Mouse (Mus musculus) forebrain, postnatal 0 days (tissue): Measurements from ENCODE around the gene Eef1a2. TPM values are rescaled to one million over a fixed set of nuclear protein-coding genes. Genes with fewer than 3 reads are reported as not detected.

Source experiments
- ATAC-seq: fragments of 200-750 bp; cut with Nextera tagmentation; 2 replicates; pipeline ENCODE4 v1.8.0; 2017; ENCODE audit warnings: mild to moderate bottlenecking, moderate library complexity
- DNase-seq: peaks from one replicate; pipeline ENCODE4 v3.0.0-alpha.2; 2015
- H3K27ac ChIP-seq: fragments of 300-500 bp; sonication (generic); 2 replicates; pipeline ENCODE4 v1.5.1; 2014; ENCODE audit warnings: low read depth, mild to moderate bottlenecking, antibody characterized with exemption, low read length, moderate library complexity, mixed read lengths
- H3K27me3 ChIP-seq: fragments of 300-500 bp; sonication (generic); 2 replicates; pipeline ENCODE4 v1.6.1; 2014; ENCODE audit warnings: mild to moderate bottlenecking, low read length, mixed read lengths; ENCODE audit not compliant: insufficient read depth
- H3K36me3 ChIP-seq: fragments of 300-500 bp; sonication (generic); 2 replicates; pipeline ENCODE4 v1.6.1; 2014; ENCODE audit warnings: mild to moderate bottlenecking, moderate library complexity; ENCODE audit not compliant: insufficient read depth
- H3K4me1 ChIP-seq: fragments of 300-500 bp; sonication (generic); 2 replicates; pipeline ENCODE4 v1.6.1; 2014; ENCODE audit warnings: antibody characterized with exemption; ENCODE audit not compliant: insufficient read depth
- H3K4me2 ChIP-seq: fragments of 300-500 bp; sonication (generic); 2 replicates; pipeline ENCODE4 v1.6.1; 2014; ENCODE audit warnings: low read depth, mild to moderate bottlenecking, moderate library complexity
- H3K4me3 ChIP-seq: fragments of 300-500 bp; sonication (generic); 2 replicates; pipeline ENCODE4 v1.5.1; 2014; ENCODE audit warnings: low read depth, low read length, mixed read lengths
- H3K9ac ChIP-seq: fragments of 300-500 bp; sonication (generic); 2 replicates; pipeline ENCODE4 v1.6.1; 2014; ENCODE audit warnings: mild to moderate bottlenecking
- H3K9me3 ChIP-seq: fragments of 300-500 bp; sonication (generic); 2 replicates; pipeline ENCODE4 v1.6.1; 2016; ENCODE audit warnings: low read length
- CTCF ChIP-seq: sonication (generic); IDR thresholded peaks from 2 replicates; pipeline ENCODE4 v1.5.1; 2016; ENCODE audit warnings: antibody characterized with exemption, control low read depth, low read depth
- WGBS: fragments of 180-500 bp; shearing (Covaris S2); extraction: QIAGEN DNeasy Blood & Tissue Kit; methylation state at CpG from one replicate; pipeline ENCODE4 v1.1.7; 2014; 5-methylcytosine and 5-hydroxymethylcytosine counted together
- polyA plus RNA-seq: library from polyadenylated mRNA; unstranded; fragments of >200 nt; fragmentation: Nextera tagmentation; extraction: Ambion mirVana; gene quantifications from 2 replicates; pipeline ENCODE4 v1.2.1, GENCODE M21; 2015
- total RNA-seq: library from RNA; depleted of rRNA; stranded (reverse); fragments of >200 nt; gene quantifications from 2 replicates; pipeline ENCODE4 v1.2.3, GENCODE M21; 2014

The Eef1a2 gene
- total and polyA plus RNA-seq, 2 experiments from 2014 or later, result 17.5 to 218 TPM

GRCm38 (mm10) chr2:181122642-181123041 is 34.2 kb downstream of the Eef1a2 start:
- Histone ChIP-seq H3K27me3 (no peaks in the 10 kb centered on the region), H3K27ac (peak overlapping the region; percentile 35; the same call in 1 of the 2 replicates), H3K36me3 (no peaks in the 10 kb centered on the region; the same call in 1 of the 2 replicates), H3K9me3 (no peaks in the 10 kb centered on the region), H3K4me3 (no peak overlapping the region), H3K4me2 (no peak overlapping the region), H3K9ac (no peak overlapping the region), H3K4me1 (peaks cover 30% of the 10 kb centered on the region)
- no peak for TF ChIP-seq CTCF
- no peak for ATAC-seq
- no peak for DNase-seq

GRCm38 (mm10) chr2:181120922-181121449 is 35.8 kb downstream of the Eef1a2 start:
- no peaks in the 10 kb centered on the region for H3K27me3 ChIP-seq
- peak overlapping the region; percentile 37 for H3K9ac ChIP-seq
- peaks cover 34% of the 10 kb centered on the region for H3K4me1 ChIP-seq

GRCm38 (mm10) chr2:181119952-181120351 is 36.9 kb downstream of the Eef1a2 start:
- H3K9ac ChIP-seq, result no peak overlapping the region
- no peak; the same call in 1 of the 2 replicates for TF ChIP-seq CTCF
- no peak for ATAC-seq
- no peaks in the 10 kb centered on the region for H3K9me3 ChIP-seq
- no peak overlapping the region for H3K4me2 ChIP-seq
- no peak for DNase-seq
- no peak overlapping the region for H3K4me3 ChIP-seq
- peak overlapping the region; percentile 81 for H3K27ac ChIP-seq
- H3K27me3 ChIP-seq, result no peaks in the 10 kb centered on the region
- peaks cover 34% of the 10 kb centered on the region for H3K4me1 ChIP-seq
- 24% methylated on average over 10 of the region's 10 CpGs for WGBS
- no peaks in the 10 kb centered on the region; the same call in 1 of the 2 replicates for H3K36me3 ChIP-seq

More at GRCm38 (mm10) chr2:181120922-181121449, 35.8 kb downstream of the Eef1a2 start:
- ATAC-seq, result peak; percentile 86
- Histone ChIP-seq H3K4me3 (no peak overlapping the region), H3K4me2 (no peak overlapping the region), H3K9me3 (no peaks in the 10 kb centered on the region), H3K36me3 (no peaks in the 10 kb centered on the region; the same call in 1 of the 2 replicates), H3K27ac (peak overlapping the region; percentile 81)
- no peak for TF ChIP-seq CTCF
- DNase-seq, result peak; percentile 80
- 47% methylated on average over 4 of the region's 4 CpGs for WGBS

- H3K9me3 ChIP-seq, result no peaks in the 10 kb centered on the region
- peaks cover 26% of the 10 kb centered on the region for H3K4me1 ChIP-seq
- ATAC-seq (peak; percentile 28; the same call in 1 of the 2 replicates), DNase-seq (peak; percentile 39)
- no peak for TF ChIP-seq CTCF
- no peak overlapping the region for H3K4me2 ChIP-seq
- H3K4me3 ChIP-seq, result no peak overlapping the region
- H3K9ac ChIP-seq, result no peak overlapping the region
- WGBS, result 68% methylated on average over 5 of the region's 5 CpGs
- peak overlapping the region; percentile 50; the same call in 1 of the 2 replicates for H3K27ac ChIP-seq
- no peaks in the 10 kb centered on the region for H3K27me3 ChIP-seq
- H3K36me3 ChIP-seq, result peaks cover 20% of the 10 kb centered on the region
These were observed 40.4 kb downstream of the Eef1a2 start for GRCm38 (mm10) chr2:181116436-181116835.

DNA sequence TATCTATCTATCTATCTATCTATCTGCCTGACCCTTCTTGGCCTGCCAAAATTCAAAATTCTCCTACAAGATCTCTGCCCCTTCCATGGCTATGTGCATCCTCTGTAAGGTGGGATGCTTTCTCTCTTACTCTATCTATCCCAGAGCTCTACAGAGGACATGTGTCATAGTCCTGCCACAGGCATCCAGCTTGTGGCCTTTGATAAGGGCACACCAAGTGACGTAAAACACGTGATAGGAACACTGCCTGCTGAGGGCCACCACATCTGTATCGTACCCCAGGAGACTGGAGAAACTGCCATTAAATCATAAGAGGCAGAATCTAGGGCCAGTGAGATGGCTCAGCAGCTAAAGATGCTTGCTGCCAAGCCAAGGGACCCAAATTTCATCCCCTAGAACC is 41.4 kb downstream of the Eef1a2 start:
- H3K9me3 ChIP-seq, result no peaks in the 10 kb centered on the region
- no peak overlapping the region for H3K9ac ChIP-seq

DNA sequence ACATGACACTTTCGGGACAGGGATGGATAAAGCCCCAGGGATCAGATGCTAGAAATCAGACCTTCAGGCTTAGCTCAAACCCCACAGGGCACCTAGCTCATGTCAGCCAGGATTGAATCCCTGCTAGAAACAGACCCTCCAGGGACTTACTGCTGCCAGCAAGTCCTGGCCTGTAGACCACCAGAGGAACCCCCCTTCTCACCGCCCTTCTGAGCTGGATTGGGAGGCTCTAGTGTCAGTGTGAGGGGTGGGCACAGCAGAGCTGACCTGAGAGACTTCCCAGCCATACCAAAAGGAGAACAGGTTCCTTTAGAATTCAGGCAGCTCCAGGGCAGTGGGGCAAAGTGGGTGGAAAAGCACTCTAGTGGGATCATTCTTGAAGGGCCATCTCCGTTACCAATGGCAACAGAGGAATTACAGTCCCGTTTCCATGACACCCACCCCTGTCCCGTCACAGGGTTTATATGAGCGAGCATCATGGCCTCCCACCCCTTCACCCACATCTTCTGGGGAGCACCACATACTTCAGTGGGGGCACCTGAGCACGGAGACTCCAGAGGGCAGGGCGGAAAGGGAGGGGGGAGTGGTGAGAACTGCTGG is 43.0 kb downstream of the Eef1a2 start:
- no peak overlapping the region for H3K27ac ChIP-seq
- 0 out of 2 replicates have a peak, but pooled peaks have one; percentile 8 for ATAC-seq
- no peak overlapping the region for H3K4me3 ChIP-seq
- no peak for DNase-seq
- H3K9ac ChIP-seq, result no peak overlapping the region
- H3K27me3 ChIP-seq, result no peaks in the 10 kb centered on the region
- TF ChIP-seq CTCF, result no peak
- 50% methylated on average over 8 of the region's 8 CpGs for WGBS
- peaks cover 8% of the 10 kb centered on the region; the same call in 1 of the 2 replicates for H3K4me1 ChIP-seq
- H3K36me3 ChIP-seq, result peaks cover 39% of the 10 kb centered on the region
- H3K4me2 ChIP-seq, result no peak overlapping the region
- no peaks in the 10 kb centered on the region for H3K9me3 ChIP-seq

More for the DNA sequence above, 41.4 kb downstream of the Eef1a2 start:
- H3K4me2 ChIP-seq, result no peak overlapping the region
- DNase-seq (no peak), ATAC-seq (no peak)
- H3K27ac ChIP-seq, result no peak overlapping the region
- peaks cover 15% of the 10 kb centered on the region for H3K4me1 ChIP-seq
- H3K4me3 ChIP-seq, result no peak overlapping the region
- no peak for TF ChIP-seq CTCF
- no peaks in the 10 kb centered on the region for H3K27me3 ChIP-seq
- WGBS, result 82% methylated on average over 3 of the region's 3 CpGs
- peaks cover 28% of the 10 kb centered on the region for H3K36me3 ChIP-seq

GRCm38 (mm10) chr2:181111665-181112064 is 45.1 kb downstream of the Eef1a2 start:
- peaks cover 8% of the 10 kb centered on the region; the same call in 1 of the 2 replicates for H3K4me1 ChIP-seq
- 100% methylated on average over 1 of the region's 1 CpGs for WGBS
- ATAC-seq, result no peak
- no peaks in the 10 kb centered on the region for H3K27me3 ChIP-seq
- H3K4me2 ChIP-seq, result no peak overlapping the region
- H3K36me3 ChIP-seq, result peaks cover 52% of the 10 kb centered on the region
- H3K4me3 ChIP-seq, result no peak overlapping the region
- no peak for TF ChIP-seq CTCF
- no peaks in the 10 kb centered on the region for H3K9me3 ChIP-seq
- no peak overlapping the region for H3K9ac ChIP-seq
- H3K27ac ChIP-seq, result no peak overlapping the region
- DNase-seq, result no peak
